Mouse (Mus musculus): ENCODE measurements around the gene Pdp2. TPM values are rescaled to one million over a fixed set of nuclear protein-coding genes. Genes with fewer than 3 reads are reported as not detected.
"Not testable (repeated sequence)": the region's sequence is repeated elsewhere in the genome, so short reads cannot be mapped to it uniquely, and the experiment has no call there.

The Pdp2 gene
- total RNA-seq (2015) (6.8 TPM in 2 replicates), total RNA-seq (2017) (6.1 and 6.6 TPM in 2 replicates)

GRCm38 (mm10) chr8:104591133-104591834 lies at the start of gene Pdp2:
Pdp2 (plus strand) TSS chr8:104591451.
- peak; percentile 91 for ATAC-seq (ENCODE audit: poor library complexity, severe bottlenecking)

DNA sequence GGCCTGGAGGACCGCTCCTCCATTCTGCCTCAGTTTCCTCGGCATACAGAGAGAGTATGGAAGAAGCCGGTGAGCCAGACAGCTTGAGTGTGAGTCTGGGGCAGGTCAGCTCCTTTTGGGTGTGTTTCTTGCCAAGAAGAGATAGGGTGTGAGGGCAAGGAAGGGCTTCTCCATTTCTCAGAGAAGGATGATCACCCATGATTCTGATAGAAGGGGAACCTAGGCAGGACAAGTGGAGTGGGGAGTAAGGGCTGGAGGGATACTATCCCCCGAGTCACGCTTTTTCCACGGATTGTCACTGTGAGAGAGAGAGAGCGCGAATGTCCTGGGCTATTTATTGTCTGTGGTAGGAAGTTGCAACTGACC lies 49.8 kb upstream of the Pdp2 start:
- no peak for ATAC-seq (ENCODE audit: poor library complexity, severe bottlenecking)

DNA sequence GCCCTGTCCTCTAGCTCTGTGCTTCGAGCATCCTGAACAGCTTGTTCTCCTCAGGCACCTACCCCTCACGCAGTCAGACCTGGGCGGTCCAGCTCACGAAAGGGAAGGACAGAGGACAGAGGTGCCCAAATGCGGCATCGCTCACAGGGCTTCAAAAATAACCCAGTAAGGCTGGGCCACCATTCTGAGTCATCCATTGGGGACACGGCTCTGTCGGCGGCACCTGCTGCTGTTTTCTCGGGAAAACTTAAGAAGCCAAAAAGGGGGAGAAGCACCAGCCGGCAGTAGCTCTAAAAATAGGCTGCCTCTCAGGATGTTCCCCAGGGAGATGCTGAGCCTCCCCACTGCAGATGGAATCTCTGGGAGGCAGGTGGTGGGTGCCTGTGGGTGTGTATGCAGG lies 49.1 kb upstream of the Pdp2 start:
- ATAC-seq (ENCODE audit: poor library complexity, severe bottlenecking), result no peak

- ATAC-seq (ENCODE audit: poor library complexity, severe bottlenecking), result no peak
These were observed 47.7 kb upstream of the Pdp2 start for GRCm38 (mm10) chr8:104543440-104544045.

- ATAC-seq (ENCODE audit: poor library complexity, severe bottlenecking), result no peak
These were observed 36.1 kb upstream of the Pdp2 start for GRCm38 (mm10) chr8:104555191-104555590.

- ATAC-seq (ENCODE audit: poor library complexity, severe bottlenecking), result no peak
These were observed 34.0 kb upstream of the Pdp2 start for GRCm38 (mm10) chr8:104557226-104557625.

DNA sequence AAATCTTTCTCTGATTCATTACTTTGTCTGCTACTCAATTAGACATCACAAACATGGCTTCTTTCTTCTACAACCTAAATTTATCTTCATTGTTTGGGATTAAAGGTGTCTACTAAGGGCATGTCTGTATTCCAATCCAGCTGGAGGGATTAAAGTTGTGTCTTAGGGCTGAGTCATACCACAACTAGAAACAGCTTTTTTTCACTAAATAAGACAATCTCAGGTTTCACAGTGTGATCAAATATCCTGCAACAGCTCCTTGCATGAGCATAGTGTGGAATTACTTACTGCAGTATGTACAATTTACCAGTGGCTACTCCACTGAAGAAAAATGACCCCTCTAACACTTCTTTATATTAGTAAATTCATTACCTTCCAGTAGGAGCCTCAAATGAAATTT lies 30.5 kb upstream of the Pdp2 start:
- no peak for ATAC-seq (ENCODE audit: poor library complexity, severe bottlenecking)

GRCm38 (mm10) chr8:104564633-104565456 lies 26.4 kb upstream of the Pdp2 start:
- ATAC-seq (ENCODE audit: poor library complexity, severe bottlenecking), result peak; percentile 100

- no peak for ATAC-seq (ENCODE audit: poor library complexity, severe bottlenecking)
These were observed 25.8 kb upstream of the Pdp2 start for GRCm38 (mm10) chr8:104565457-104565798.

DNA sequence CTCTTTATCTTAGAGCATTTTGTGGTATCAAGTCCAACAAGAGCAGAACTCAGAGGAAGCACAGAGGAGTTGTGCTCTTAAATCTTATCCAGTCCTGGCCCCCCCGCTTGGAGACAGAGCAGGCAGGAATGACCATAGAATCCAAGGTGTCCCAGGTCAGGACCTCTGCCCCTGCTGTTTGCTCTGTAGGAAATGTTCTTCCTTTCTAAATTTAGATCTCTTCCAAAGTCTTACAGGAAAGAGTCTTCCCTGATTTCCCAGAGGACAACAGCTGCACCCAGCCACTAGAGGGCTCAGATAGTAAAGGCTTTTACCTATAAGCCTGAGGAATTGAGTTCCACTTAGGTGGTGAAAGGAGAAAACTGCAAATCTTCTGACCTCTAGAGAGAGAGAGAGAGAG lies 21.7 kb upstream of the Pdp2 start:
- no peak for ATAC-seq (ENCODE audit: poor library complexity, severe bottlenecking)

GRCm38 (mm10) chr8:104570436-104571343 lies 20.6 kb upstream of the Pdp2 start:
- ATAC-seq (ENCODE audit: poor library complexity, severe bottlenecking), result peak; percentile 93

- no peak for ATAC-seq (ENCODE audit: poor library complexity, severe bottlenecking)
These were observed 14.4 kb upstream of the Pdp2 start for GRCm38 (mm10) chr8:104576820-104577219.

DNA sequence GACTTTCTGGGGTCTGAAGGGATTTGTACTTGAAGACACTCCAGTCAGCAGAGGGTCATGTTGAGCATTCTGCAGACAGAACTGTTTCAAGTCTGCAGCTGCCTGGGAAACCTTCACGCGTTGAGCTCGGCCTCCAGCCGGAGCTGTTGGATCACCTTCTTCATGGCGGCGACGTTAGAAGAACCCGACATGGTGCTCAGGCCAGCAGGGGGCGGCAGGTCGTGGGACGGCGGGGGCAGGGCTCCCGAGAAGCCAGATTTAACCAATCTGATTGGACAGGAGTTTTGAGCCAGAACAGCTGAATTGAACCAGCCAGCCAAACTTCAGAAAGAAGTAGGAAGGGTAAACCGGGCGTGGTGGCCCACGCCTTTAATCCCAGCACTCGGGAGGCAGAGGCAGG lies 13.6 kb upstream of the Pdp2 start:
- not testable (repeated sequence) for ATAC-seq (ENCODE audit: poor library complexity, severe bottlenecking)

DNA sequence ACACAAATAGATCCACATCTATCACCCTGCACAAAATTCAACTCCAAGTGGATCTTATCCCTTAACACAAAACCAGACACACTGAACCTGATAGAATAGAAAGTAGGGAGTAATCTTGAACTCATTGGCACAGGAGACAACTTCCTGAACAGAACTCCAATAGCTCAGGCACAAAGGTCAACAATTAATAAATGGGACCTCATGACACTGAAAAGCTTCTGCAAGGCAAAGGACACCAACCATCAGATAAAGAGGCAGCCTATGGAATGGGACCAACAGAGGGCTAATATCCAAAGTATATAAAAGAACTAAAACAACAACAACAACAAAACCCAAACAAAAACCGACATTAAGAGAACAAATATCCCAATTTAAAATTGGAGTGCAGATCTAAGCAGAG lies 6.7 kb upstream of the Pdp2 start:
- ATAC-seq (ENCODE audit: poor library complexity, severe bottlenecking), result no peak

GRCm38 (mm10) chr8:104590284-104590683 lies 967 bp upstream of the Pdp2 start:
- no peak for ATAC-seq (ENCODE audit: poor library complexity, severe bottlenecking)

DNA sequence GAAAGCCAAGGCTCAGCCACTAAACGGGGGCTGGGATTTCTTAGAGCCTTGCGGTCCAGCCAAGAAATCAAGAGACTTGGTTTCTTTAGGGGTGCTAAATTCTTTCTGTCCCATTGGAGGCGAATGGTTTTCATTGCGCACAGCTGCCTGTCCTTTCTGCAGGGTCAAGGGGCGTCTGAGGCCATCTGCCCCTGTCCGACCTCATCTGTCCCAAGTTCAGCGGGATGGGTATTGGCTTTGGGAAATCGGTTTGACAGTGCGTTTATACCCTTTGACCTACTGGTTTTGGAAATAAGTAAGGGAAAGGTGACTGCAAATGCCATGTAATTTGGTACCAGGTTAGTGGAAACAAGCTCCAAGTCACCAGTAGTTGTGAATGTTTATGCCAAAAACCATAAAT lies 605 bp downstream of the Pdp2 start:
- ATAC-seq (ENCODE audit: poor library complexity, severe bottlenecking), result no peak

GRCm38 (mm10) chr8:104592566-104592965 lies 1.3 kb downstream of the Pdp2 start:
- no peak for ATAC-seq (ENCODE audit: poor library complexity, severe bottlenecking)

DNA sequence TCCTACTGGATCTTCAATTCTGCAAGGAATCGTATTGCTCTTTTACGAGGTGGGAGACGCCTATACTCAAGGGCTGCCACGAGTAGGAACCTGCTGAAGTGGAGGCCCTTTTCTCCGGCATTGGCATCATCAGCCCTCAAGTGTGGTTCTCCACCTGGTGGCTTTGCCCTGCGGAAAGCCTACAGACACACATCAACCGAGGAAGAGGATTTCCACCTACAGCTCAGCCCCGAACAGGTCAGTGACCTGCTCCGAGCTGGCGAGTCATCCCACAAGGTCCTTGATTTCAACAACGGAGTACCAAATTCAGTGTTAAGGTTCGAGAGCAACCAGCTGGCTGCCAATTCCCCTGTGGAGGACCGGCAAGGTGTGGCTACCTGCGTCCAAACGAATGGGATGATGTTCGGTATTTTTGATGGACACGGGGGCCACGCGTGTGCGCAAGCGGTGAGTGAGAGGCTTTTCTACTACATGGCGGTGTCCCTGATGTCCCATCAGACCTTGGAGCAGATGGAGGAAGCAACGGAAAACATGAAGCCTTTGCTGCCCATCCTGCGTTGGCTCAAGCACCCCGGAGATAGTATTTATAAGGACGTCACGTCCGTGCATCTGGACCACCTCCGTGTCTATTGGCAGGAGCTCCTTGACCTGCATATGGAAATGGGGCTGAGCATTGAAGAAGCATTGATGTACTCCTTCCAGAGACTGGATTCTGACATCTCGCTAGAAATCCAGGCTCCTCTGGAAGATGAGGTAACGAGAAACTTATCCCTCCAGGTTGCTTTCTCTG lies 2.5 kb downstream of the Pdp2 start:
- ATAC-seq (ENCODE audit: poor library complexity, severe bottlenecking), result no peak

- no peak for ATAC-seq (ENCODE audit: poor library complexity, severe bottlenecking)
These were observed 3.5 kb downstream of the Pdp2 start for GRCm38 (mm10) chr8:104594611-104595362.
